Mouse (Mus musculus) neutrophil, adult 65 days (primary cell): ENCODE results near the gene Htra3. TPM values are rescaled to one million over a fixed set of nuclear protein-coding genes. Genes with fewer than 3 reads are reported as not detected.

Experiments used
- total RNA-seq: library from RNA; stranded (reverse); gene quantifications from 2 replicates; pipeline ENCODE4 v1.2.4, GENCODE M21; 2023

Gene Htra3
- 1.1 TPM in 1 of 2 replicates, not detected in the other for total RNA-seq

DNA sequence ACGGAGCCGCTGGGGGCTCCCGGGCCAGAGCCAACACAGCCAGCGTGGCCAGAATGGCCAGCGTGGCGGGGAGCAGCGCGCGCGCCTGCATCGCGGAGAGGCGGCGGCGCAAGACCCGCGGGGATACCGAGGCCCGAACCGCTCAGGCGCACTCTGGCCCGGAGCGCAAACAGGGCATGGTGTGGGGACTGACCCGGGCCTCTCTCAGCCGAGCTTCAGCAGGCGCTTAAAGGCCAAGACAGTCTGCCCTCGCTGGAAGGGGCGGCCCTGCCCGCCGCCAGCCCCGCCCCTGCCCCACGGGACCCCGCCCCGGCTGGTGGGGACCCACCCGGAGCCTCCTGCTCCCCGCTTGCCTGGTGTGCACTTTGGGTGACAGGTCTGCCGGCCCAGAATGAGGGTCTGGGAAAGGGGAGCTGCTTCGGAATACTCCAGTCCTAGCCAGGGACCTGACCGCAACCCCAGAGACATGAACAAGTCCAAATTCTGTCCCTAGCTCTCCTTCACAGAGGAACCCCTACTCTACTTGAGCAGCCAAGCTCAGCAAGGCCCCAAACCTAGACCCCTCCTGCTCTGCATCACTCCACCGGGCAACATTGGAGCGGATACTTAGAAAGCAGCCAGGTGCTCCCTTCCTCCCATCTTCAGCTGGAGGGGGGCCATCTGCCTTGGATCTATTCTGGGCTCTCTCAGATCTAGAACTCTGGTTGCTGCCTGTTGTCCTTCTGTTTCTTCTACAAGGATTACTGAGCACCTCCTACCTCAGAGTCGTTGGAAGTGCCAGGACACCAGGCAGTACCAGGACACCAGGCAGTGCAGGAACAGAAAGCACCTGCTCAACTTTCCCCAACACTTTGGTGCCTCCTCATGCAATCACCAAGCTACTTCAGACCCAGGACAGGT, at the start of gene Htra3:
Htra3 (minus strand) TSS at position 527 of the 900 bp plus-strand sequence.

Other genes with a start within 250 kb of the Htra3 start
- gene Cpz, start 154.1 kb downstream of the Htra3 start, total RNA-seq: 0.18 and 0.19 TPM in 2 replicates
- 6.2 and 6.3 TPM in 2 replicates for gene Trmt44, start 104.7 kb downstream of the Htra3 start, total RNA-seq
- gene Acox3, start 96.7 kb downstream of the Htra3 start, total RNA-seq: 181 and 220 TPM in 2 replicates
- gene Sh3tc1, start 60.2 kb upstream of the Htra3 start, total RNA-seq: 21.4 and 35.1 TPM in 2 replicates
- gene Ablim2, start 78.1 kb upstream of the Htra3 start, total RNA-seq: not detected in 2 replicates
- 5.6 and 7.5 TPM in 2 replicates for gene Afap1, start 213.5 kb upstream of the Htra3 start, total RNA-seq